Mouse (Mus musculus) limb, embryonic 13.5 days (tissue): Measurements from ENCODE around the gene AI413582. TPM values are rescaled to one million over a fixed set of nuclear protein-coding genes. Genes with fewer than 3 reads are reported as not detected.
A peak's percentile ranks its signal among the peaks of the same experiment; 100 is the strongest.

Experiments used
- ATAC-seq: fragments of 200-750 bp; cut with Nextera tagmentation; 2 replicates; pipeline ENCODE4 v1.8.0; 2017; ENCODE audit warnings: low read depth, moderate number of reproducible peaks, moderate TSS enrichment; ENCODE audit not compliant: low FRiP score
- H3K27ac ChIP-seq: fragments of 300-500 bp; sonication (generic); 2 replicates; pipeline ENCODE4 v1.5.1; 2015; ENCODE audit warnings: inconsistent platforms, mild to moderate bottlenecking, moderate library complexity
- H3K27me3 ChIP-seq: fragments of 300-500 bp; sonication (generic); 2 replicates; pipeline ENCODE4 v1.6.1; 2015; ENCODE audit warnings: mild to moderate bottlenecking, inconsistent platforms
- H3K36me3 ChIP-seq: fragments of 300-500 bp; sonication (generic); 2 replicates; pipeline ENCODE4 v1.6.1; 2015; ENCODE audit warnings: inconsistent platforms, mild to moderate bottlenecking, moderate library complexity
- H3K4me1 ChIP-seq: fragments of 300-500 bp; sonication (generic); 2 replicates; pipeline ENCODE4 v1.6.1; 2015; ENCODE audit warnings: inconsistent platforms
- H3K4me2 ChIP-seq: fragments of 300-500 bp; sonication (generic); replicated peaks from 2 replicates; pipeline ENCODE4 v1.6.1; 2015; ENCODE audit warnings: inconsistent platforms, mild to moderate bottlenecking, moderate library complexity
- H3K4me3 ChIP-seq: fragments of 300-500 bp; sonication (generic); 2 replicates; pipeline ENCODE4 v1.5.1; 2015; ENCODE audit warnings: moderate library complexity, mild to moderate bottlenecking, inconsistent platforms
- H3K9ac ChIP-seq: fragments of 300-500 bp; sonication (generic); 2 replicates; pipeline ENCODE4 v1.6.1; 2015; ENCODE audit warnings: mild to moderate bottlenecking, inconsistent platforms
- H3K9me3 ChIP-seq: fragments of 300-500 bp; sonication (generic); 2 replicates; pipeline ENCODE4 v1.6.1; 2016; ENCODE audit warnings: inconsistent platforms
- WGBS: fragments of 180-500 bp; shearing (Covaris S2); methylation state at CpG from one replicate; pipeline ENCODE4 v1.1.7; 2015; 5-methylcytosine and 5-hydroxymethylcytosine counted together
- polyA plus RNA-seq: library from polyadenylated mRNA; unstranded; fragments of >200 nt; fragmentation: Nextera tagmentation; extraction: Ambion mirVana; gene quantifications from 2 replicates; pipeline ENCODE4 v1.2.1, GENCODE M21; 2015

AI413582 gene
- polyA plus RNA-seq, 1 experiment from 2014 or later: 20.2 TPM

DNA sequence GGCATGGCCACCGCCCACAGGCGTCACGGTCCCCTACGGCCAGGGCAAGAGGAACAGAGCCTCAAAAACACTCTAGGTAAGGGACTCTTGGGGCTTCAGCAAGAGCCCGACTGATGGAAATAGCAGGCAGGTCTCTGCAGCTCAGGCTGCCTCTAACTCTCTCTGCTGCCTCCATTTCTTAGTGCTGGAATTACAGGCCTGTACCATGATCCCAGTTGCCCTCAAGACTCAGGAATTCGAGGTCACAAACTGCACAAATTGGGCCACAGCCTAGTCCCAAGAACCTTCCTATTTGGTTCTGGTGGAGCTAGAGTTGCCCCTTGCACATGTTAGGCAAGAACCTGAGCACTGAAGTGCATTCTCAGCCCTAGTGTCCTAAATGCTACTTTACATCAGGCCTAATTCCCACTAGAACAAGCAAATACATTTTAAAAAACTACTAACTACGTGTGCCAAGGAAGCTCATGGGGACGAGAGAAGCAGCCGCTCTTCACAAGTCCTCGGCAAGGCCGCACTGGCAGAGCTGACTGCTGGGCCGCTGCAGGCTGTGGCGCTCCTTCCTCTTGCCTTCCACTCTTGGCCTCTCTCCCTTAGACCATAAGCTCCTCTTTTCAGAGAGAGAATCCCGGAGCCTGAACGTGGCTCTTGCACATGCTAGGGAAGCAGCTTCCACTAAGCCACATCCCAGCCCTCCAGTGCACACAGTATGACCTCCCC, 30.3 kb upstream of the AI413582 start:
- peaks cover 57% of the 10 kb centered on the region for H3K36me3 ChIP-seq
- no peaks in the 10 kb centered on the region for H3K9me3 ChIP-seq

DNA sequence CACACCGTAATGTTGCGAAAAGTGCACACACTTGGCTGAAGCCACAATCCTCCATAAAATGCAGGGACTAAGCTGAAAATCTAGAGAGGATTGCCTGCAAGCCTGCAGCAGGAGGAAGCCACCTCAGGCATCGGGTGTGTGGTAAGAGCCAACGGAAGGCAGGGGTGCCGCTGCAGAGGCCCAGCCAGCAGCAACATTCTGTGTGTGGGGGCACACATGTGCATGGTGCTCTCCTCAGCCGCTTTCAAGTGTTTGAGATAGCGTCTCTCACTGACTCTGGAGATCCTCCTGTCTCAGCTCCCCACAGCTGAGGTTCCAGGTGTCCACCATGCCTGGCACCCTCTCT, 27.0 kb upstream of the AI413582 start:
- no peak overlapping the region for H3K4me3 ChIP-seq
- H3K4me1 ChIP-seq: peaks cover 17% of the 10 kb centered on the region
- H3K36me3 ChIP-seq: peaks cover 84% of the 10 kb centered on the region
- 98% methylated on average over 7 of the region's 7 CpGs for WGBS
- no peak overlapping the region for H3K9ac ChIP-seq
- ATAC-seq: no peak
- no peaks in the 10 kb centered on the region for H3K27me3 ChIP-seq
- H3K9me3 ChIP-seq: no peaks in the 10 kb centered on the region
- H3K4me2 ChIP-seq: no peak overlapping the region
- no peak overlapping the region for H3K27ac ChIP-seq

More for the DNA sequence above, 30.3 kb upstream of the AI413582 start:
- peaks cover 13% of the 10 kb centered on the region; the same call in 1 of the 2 replicates for H3K4me1 ChIP-seq
- WGBS: 89% methylated on average over 15 of the region's 15 CpGs
- no peak for ATAC-seq
- no peaks in the 10 kb centered on the region for H3K27me3 ChIP-seq
- 0 out of 2 replicates have a peak overlapping the region, but pooled peaks have one; percentile 16 for H3K27ac ChIP-seq
- H3K4me3 ChIP-seq: no peak overlapping the region
- H3K4me2 ChIP-seq: no peak overlapping the region
- H3K9ac ChIP-seq: no peak overlapping the region

DNA sequence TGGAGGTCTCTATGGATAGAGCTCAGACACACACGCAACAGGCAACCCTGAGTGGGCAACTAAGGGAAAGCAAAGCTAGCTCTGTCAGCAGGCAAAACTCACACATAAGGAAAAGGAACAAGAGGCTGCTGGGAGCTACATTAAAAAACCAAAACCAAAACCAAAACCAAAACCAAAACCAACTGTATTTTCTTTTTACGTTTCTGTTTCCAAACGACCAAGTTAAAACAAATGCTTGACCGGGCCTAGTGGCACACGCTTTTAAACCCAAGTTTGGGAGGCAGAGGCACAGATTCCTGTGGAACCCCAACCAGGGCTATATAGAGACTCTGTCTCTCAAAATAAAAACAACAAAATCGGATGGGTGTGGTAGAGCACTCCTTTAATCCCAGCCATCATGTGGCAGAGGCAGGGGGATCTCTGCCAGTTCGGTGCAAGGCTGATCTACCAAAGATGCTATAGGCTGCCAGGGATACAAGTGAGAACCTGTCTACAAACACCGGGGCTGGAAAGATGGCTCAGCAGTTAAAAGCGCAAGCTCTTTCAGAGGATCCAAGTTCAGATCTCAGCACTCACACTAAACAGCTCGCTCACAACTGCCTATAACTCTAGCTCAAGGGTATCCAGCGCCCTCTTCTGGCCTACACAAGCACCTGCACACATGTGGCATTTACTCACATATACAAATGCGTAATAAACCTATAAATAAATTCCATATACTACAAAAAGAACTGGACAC, 26.4 kb upstream of the AI413582 start:
- H3K27ac ChIP-seq: no peak overlapping the region
- H3K27me3 ChIP-seq: no peaks in the 10 kb centered on the region
- no peak overlapping the region for H3K9ac ChIP-seq
- 88% methylated on average over 12 of the region's 12 CpGs for WGBS
- peaks cover 90% of the 10 kb centered on the region for H3K36me3 ChIP-seq
- ATAC-seq: no peak
- no peak overlapping the region for H3K4me3 ChIP-seq
- H3K4me2 ChIP-seq: no peak overlapping the region
- no peaks in the 10 kb centered on the region for H3K9me3 ChIP-seq
- peaks cover 20% of the 10 kb centered on the region for H3K4me1 ChIP-seq

DNA sequence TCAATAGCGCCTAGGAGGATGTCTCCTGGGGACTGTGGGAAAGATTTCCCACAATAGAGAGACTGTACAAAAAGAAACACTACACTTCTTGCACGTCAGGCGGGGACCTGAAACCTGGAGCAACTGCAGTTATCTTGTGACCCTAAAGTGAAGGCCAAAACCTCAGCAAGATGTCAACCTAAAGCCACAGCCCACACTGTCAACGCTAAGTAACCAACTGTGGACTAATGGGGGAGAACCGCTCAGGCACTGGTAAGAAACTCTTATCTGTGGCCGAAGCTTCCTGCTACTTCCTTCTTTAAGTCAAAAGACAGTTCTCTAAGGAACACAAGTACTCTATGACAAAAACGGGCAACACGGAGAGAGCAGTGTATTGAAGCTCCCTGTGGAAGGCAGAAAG, 22.7 kb upstream of the AI413582 start:
- 88% methylated on average over 8 of the region's 8 CpGs for WGBS
- no peak overlapping the region for H3K4me3 ChIP-seq
- peaks cover 10% of the 10 kb centered on the region for H3K4me1 ChIP-seq
- peaks cover 85% of the 10 kb centered on the region for H3K36me3 ChIP-seq
- no peak overlapping the region for H3K27ac ChIP-seq
- H3K9me3 ChIP-seq: no peaks in the 10 kb centered on the region
- ATAC-seq: no peak
- no peaks in the 10 kb centered on the region for H3K27me3 ChIP-seq
- no peak overlapping the region for H3K4me2 ChIP-seq
- H3K9ac ChIP-seq: no peak overlapping the region

DNA sequence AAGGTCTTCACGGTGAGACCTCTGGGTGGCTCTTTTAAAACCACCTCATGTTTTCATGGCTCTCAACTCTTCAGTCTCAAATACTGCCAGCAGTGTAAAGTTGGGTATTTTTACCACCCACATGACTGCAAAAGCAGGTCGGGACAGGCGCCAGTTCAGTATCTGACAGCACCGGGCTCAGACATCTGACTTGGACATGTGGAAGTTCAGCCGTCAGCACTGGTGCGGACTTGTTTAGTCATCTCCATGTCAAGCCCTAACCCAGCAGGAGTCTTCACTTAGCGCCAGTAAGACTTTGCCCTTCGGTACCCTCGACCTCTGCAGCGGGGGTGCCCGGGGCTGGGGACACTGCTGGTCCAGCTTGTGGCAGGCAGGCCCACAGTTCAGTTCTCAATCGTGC, 21.7 kb upstream of the AI413582 start:
- H3K4me2 ChIP-seq: no peak overlapping the region
- ATAC-seq: no peak
- peaks cover 84% of the 10 kb centered on the region for H3K36me3 ChIP-seq
- H3K27me3 ChIP-seq: no peaks in the 10 kb centered on the region
- no peak overlapping the region for H3K27ac ChIP-seq
- H3K4me3 ChIP-seq: no peak overlapping the region
- peaks cover 10% of the 10 kb centered on the region for H3K4me1 ChIP-seq
- WGBS: 73% methylated on average over 12 of the region's 12 CpGs
- H3K9me3 ChIP-seq: no peaks in the 10 kb centered on the region
- H3K9ac ChIP-seq: no peak overlapping the region

DNA sequence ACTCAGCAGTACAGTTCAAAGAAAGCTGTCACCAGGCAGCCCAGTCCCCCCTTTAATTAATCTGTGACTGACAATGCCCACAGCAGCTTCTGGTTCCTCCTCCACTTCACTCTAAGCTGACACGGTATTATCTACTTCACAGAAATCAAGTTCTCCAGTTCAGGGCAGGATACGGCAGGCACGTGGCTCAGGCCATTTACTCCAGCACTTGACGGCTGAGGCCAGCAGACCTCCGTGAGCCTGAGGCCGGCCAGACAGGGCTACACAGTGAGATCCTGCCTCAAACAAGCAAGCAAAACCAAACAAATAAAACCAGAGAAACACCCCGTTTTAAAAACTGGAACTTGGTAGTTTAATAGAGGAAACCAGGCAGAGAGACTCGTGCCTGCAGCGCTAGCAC, 21.1 kb upstream of the AI413582 start:
- 59% methylated on average over 9 of the region's 9 CpGs for WGBS
- no peak for ATAC-seq
- H3K9me3 ChIP-seq: no peaks in the 10 kb centered on the region
- no peak overlapping the region for H3K9ac ChIP-seq
- H3K27ac ChIP-seq: no peak overlapping the region
- H3K4me2 ChIP-seq: no peak overlapping the region
- peaks cover 85% of the 10 kb centered on the region for H3K36me3 ChIP-seq
- H3K4me3 ChIP-seq: no peak overlapping the region
- no peaks in the 10 kb centered on the region for H3K27me3 ChIP-seq
- H3K4me1 ChIP-seq: peaks cover 10% of the 10 kb centered on the region

DNA sequence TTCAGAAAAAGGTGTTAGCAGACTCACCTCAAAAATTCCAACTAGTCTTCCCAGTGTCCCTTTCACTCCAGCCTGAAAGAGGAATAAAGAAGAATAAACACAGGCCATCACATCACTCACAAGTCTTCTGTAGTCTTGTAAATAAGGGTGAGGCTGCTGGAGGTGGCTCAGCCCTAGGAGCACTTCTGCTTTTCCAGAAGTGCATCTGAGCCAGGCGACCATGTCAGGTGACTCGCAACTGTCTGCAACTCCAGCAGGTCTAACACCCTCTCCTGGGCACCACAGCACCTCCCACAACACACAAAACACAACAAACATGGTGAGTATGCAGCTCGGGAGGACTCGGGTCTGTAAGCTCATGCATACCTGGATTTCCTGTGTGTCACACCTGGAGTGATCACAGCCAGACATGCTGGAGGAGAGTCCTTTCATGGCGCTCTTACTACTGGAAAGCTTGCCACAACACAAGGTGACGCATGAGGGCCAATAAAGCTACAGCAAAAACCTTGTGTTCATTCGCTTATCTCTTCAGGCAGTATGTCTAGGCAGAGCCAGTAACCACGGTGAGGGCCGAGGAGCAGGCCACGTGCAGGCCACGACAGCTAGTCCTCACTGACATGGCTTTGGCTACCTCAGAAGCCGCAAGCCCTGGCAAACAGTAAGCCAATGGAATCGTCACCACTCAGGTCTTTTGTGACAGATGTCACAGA, 17.8 kb upstream of the AI413582 start:
- Histone ChIP-seq H3K9ac (no peak overlapping the region), H3K36me3 (peaks cover 92% of the 10 kb centered on the region), H3K4me3 (no peak overlapping the region), H3K9me3 (no peaks in the 10 kb centered on the region), H3K27me3 (no peaks in the 10 kb centered on the region), H3K27ac (no peak overlapping the region), H3K4me2 (no peak overlapping the region), H3K4me1 (peaks cover 10% of the 10 kb centered on the region)
- ATAC-seq: no peak
- WGBS: 90% methylated on average over 13 of the region's 13 CpGs

DNA sequence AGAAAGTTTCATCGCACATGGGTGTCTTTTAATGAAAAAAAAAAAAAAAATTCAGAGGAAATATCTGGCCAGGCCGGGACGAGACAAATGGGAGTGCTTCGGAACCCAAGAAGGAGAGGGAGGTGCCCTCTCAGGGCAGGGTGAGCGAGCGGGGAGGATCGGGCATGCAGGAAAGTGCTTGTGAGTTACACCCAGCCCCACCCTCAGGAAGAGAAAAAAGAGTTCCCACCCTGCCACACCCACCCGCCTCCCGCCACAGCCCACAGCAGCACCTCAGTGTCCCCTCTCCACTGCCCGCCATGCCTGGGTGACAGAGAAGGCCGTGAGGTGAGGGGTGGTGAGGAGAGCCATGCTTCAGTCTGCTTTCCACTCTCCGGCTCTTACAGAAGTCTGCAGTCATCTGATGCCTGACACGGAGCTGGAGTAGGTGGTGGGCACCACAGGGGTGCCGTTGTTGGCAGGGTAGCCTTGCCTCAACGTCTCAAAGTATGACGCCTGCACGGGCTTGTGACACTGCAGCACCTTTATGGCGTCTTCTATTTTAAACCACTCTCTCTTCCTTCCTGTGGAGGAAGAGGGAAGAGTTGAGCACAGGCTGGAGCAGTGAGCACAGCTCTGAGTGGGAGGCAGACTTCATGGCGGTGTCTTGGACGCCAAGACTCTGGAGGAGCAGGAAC, 15.0 kb upstream of the AI413582 start:
- WGBS: 88% methylated on average over 20 of the region's 20 CpGs
- Histone ChIP-seq H3K4me2 (no peak overlapping the region), H3K9ac (no peak overlapping the region), H3K36me3 (peaks cover 91% of the 10 kb centered on the region), H3K4me3 (no peak overlapping the region), H3K27ac (no peak overlapping the region), H3K27me3 (no peaks in the 10 kb centered on the region), H3K9me3 (no peaks in the 10 kb centered on the region), H3K4me1 (peaks cover 10% of the 10 kb centered on the region)
- no peak for ATAC-seq

DNA sequence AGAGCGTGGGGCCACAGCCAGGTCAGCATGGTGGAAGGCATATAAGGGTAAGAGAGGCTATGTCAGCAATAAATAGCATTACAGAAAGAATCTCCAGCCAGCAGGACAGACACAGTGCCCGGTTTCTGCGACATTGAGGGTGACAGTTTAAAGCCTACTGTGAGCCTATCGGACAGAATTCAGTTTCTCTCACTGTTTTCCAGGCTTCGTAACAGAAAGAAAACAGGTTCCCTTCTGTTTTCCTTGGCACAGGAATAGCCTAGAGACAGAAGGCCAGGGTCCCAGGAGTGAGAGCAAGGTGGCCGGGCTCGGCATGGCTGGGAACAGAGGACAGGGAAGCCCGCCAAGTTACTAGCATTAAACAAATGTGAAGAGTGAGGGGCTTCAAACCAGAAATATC, 14.3 kb upstream of the AI413582 start:
- no peak overlapping the region for H3K27ac ChIP-seq
- ATAC-seq: no peak
- no peaks in the 10 kb centered on the region for H3K9me3 ChIP-seq
- WGBS: 88% methylated on average over 8 of the region's 8 CpGs
- H3K9ac ChIP-seq: no peak overlapping the region
- H3K4me2 ChIP-seq: no peak overlapping the region
- H3K36me3 ChIP-seq: peaks cover 91% of the 10 kb centered on the region
- no peak overlapping the region for H3K4me3 ChIP-seq
- H3K27me3 ChIP-seq: no peaks in the 10 kb centered on the region
- peaks cover 17% of the 10 kb centered on the region for H3K4me1 ChIP-seq

DNA sequence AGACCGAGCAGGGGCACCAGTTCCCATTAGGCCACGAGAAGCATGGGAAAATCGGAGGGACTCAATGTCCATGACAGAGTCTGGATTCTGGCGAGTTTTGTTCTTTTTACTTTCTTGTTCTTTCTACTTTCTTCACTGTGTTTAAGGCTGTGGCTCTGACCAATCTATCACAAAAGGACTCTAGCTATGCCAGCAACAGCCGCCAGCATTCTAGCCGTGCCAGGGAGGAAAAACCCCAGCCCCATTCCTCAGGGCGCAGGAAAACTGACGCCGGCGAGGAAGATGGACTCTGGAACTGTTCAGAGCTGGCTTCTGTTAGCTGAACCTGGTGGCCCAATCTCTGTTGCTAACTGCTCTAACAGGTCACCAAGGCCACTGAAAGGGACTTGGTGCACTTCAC, 12.9 kb upstream of the AI413582 start:
- Histone ChIP-seq H3K9me3 (no peaks in the 10 kb centered on the region), H3K36me3 (peaks cover 92% of the 10 kb centered on the region), H3K9ac (no peak overlapping the region), H3K4me1 (peaks cover 18% of the 10 kb centered on the region), H3K4me3 (no peak overlapping the region), H3K4me2 (no peak overlapping the region), H3K27ac (no peak overlapping the region), H3K27me3 (no peaks in the 10 kb centered on the region)
- WGBS: 93% methylated on average over 10 of the region's 10 CpGs
- ATAC-seq: no peak

DNA sequence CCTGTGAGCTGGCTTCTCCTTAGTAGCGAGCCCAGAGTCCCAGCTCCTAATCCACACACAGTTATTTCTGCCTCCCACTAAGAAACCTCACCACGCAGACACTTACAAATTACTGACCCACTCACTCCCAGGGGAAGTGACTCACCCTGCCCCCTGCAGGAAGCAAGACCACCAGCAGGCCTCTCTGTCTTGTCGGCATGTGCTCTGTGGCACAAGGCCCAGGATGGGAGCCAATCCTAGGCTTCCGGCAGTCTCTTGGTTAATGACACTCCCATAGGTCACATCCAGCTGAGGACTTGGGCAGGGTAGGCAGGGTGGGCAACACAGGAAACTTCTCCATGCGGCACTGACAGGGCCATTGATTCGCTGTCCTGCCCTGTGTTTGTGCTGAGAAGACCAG, 11.9 kb upstream of the AI413582 start:
- no peak for ATAC-seq
- Histone ChIP-seq H3K27ac (no peak overlapping the region), H3K4me3 (no peak overlapping the region), H3K4me2 (no peak overlapping the region), H3K36me3 (peaks cover 88% of the 10 kb centered on the region), H3K27me3 (no peaks in the 10 kb centered on the region), H3K4me1 (peaks cover 18% of the 10 kb centered on the region), H3K9me3 (no peaks in the 10 kb centered on the region), H3K9ac (no peak overlapping the region)
- 66% methylated on average over 6 of the region's 6 CpGs for WGBS

DNA sequence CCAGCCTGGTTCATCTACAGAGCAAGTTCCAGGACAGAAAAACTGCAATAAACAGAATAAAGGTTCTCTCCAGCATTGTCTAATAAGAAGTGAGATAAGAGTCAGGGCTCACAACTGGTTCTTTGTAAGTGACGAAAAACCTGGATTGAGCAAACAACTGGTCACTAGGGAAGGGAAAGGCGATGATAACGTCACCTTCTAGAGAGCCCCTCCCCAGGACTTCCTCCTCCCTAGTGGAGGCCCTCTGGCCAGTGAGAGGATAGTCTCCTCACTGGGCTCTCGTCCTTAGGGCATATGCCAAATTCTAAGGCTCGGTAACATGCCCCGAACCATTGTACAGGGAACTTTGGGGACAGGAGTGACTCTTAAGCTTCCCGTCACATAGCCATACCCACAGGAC, 10.5 kb upstream of the AI413582 start:
- Histone ChIP-seq H3K36me3 (peaks cover 77% of the 10 kb centered on the region), H3K27ac (no peak overlapping the region; the same call in 1 of the 2 replicates), H3K9ac (no peak overlapping the region)

More for the DNA sequence above, 10.5 kb upstream of the AI413582 start:
- Histone ChIP-seq H3K27me3 (no peaks in the 10 kb centered on the region), H3K9me3 (no peaks in the 10 kb centered on the region), H3K4me1 (peaks cover 18% of the 10 kb centered on the region), H3K4me2 (no peak overlapping the region), H3K4me3 (no peak overlapping the region)
- ATAC-seq: no peak
- 86% methylated on average over 7 of the region's 7 CpGs for WGBS
